Mouse (Mus musculus) testis, adult 2 months (tissue): ENCODE results near the gene Haghl. TPM values are rescaled to one million over a fixed set of nuclear protein-coding genes. Genes with fewer than 3 reads are reported as not detected.
"Not testable (repeated sequence)": the region's sequence is repeated elsewhere in the genome, so short reads cannot be mapped to it uniquely, and the experiment has no call there.

ENCODE experiments used
- H3K27ac ChIP-seq: fragments of 200-500 bp; 2 replicates; pipeline ENCODE4 v1.5.1; 2012; ENCODE audit warnings: low read depth, low read length; ENCODE audit not compliant: control insufficient read depth, insufficient read depth
- H3K27me3 ChIP-seq: fragments of 200-500 bp; 2 replicates; pipeline ENCODE4 v1.6.1; 2012; ENCODE audit warnings: mild to moderate bottlenecking, low read length, moderate library complexity; ENCODE audit not compliant: control insufficient read depth, insufficient read depth
- H3K36me3 ChIP-seq: fragments of 200-500 bp; 2 replicates; pipeline ENCODE4 v1.6.1; 2012; ENCODE audit warnings: mild to moderate bottlenecking, low read length; ENCODE audit not compliant: control insufficient read depth, insufficient read depth
- H3K4me1 ChIP-seq: fragments of 200-500 bp; 2 replicates; pipeline ENCODE4 v1.6.1; 2012; ENCODE audit warnings: low read length; ENCODE audit not compliant: control insufficient read depth, insufficient read depth
- H3K4me3 ChIP-seq: fragments of 200-500 bp; 2 replicates; pipeline ENCODE4 v1.5.1; 2012; ENCODE audit warnings: low read depth, mild to moderate bottlenecking, low read length, moderate library complexity, mixed read lengths; ENCODE audit not compliant: control insufficient read depth
- CTCF ChIP-seq: fragments of 200-500 bp; IDR thresholded peaks from 2 replicates; pipeline ENCODE4 v1.5.1; 2012; ENCODE audit warnings: low read depth, mild to moderate bottlenecking, inconsistent platforms, low read length, moderate library complexity; ENCODE audit not compliant: control insufficient read depth, insufficient read depth, insufficient replicate concordance
- POLR2A ChIP-seq: fragments of 200-500 bp; IDR thresholded peaks from 2 replicates; pipeline ENCODE4 v1.6.1; 2012; ENCODE audit warnings: low read depth, mild to moderate bottlenecking, inconsistent platforms, low read length, moderate library complexity; ENCODE audit not compliant: control insufficient read depth
- polyA plus RNA-seq: library from polyadenylated mRNA; depleted of rRNA; stranded (reverse); fragments of >200 nt; gene quantifications from 2 replicates; pipeline ENCODE4 v1.2.3, GENCODE M21; 2012

The Haghl gene
- polyA plus RNA-seq, 1 experiment: 83.4 TPM

DNA sequence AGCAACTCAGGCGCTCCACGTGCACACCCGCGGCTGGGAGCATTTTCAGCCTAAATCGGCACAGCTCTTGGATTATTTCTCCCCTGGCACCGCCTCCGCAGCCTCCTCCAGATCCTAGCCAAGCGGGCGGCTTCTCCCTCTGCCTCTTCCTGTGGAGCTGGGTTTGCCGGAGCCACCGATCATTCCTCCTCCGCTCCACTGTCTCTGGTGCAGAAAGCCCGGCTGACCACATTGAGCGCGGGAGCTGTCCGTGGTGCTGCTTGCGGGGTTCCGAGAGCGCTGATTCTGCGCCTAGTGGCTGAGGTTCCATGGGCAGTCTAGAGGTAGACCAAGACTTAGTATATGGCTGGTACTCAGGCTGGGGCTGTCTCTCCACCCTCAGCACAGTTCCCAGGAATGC lies 28.0 kb upstream of the Haghl start:
- Histone ChIP-seq H3K36me3 (no peaks in the 10 kb centered on the region), H3K4me3 (no peak overlapping the region), H3K27ac (no peak overlapping the region), H3K4me1 (peaks cover 16% of the 10 kb centered on the region), H3K27me3 (no peaks in the 10 kb centered on the region)
- TF ChIP-seq POLR2A (no peak), CTCF (peak; percentile 56; the same call in 1 of the 2 replicates)

DNA sequence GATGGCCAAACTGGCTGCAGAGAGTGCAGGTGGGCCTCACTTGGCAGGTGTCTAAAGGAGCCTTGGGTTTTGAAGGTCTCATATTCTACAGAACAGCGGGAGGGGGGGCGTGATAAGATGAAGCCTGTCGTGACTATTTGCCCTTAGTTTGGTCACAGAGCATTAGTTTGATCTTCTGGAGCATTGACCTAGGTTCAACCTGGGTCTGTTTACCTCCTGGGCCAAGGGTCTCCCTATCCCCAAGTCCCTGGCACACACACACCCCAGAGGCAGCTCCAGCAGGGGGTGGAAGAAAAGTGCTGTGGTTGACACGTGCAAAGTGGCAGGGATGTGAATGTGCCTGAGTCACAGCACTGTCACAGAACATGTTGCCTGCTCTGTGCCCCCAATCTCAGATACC lies 25.4 kb upstream of the Haghl start:
- Histone ChIP-seq H3K36me3 (no peaks in the 10 kb centered on the region), H3K4me3 (no peak overlapping the region), H3K4me1 (peaks cover 13% of the 10 kb centered on the region), H3K27me3 (no peaks in the 10 kb centered on the region), H3K27ac (no peak overlapping the region)
- TF ChIP-seq POLR2A (no peak), CTCF (no peak)

DNA sequence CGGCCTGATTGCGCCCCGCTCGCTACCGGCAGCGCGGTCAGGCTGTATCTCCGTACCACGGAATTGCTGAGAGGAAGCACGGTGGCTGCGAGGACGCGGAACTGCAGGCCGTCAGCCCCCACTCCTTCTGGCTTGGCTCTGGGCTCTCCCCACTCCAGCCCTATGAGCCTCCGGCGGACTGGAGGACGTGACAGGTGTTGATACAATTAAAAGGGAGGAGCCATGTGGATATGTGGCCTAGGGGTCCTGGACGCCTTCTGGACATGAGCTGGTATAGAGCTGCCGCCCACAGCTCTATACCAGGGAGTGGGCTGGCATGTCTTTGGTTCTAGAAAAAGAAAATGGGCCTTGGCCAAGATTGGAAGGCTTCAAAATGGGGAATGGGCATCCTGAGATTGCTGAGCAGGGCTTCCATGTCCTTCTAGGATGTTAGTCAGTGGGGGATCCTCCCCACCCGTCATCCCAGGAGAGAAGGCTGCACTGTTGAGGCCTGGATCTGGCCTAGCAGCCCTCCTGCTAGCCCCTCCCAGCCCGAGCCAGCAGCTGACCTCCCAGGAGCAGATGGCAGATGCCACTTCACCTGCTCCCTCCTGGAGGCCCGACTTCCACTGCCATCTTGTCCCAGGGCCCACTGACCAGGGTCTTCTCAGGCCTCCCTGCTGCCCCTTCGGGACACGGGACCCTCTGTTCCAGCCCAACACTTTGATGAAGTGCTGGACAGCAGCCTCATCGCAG lies 24.3 kb upstream of the Haghl start:
- H3K36me3 ChIP-seq: no peaks in the 10 kb centered on the region
- H3K4me3 ChIP-seq: peak overlapping the region; percentile 52
- H3K27ac ChIP-seq: no peak overlapping the region
- TF ChIP-seq CTCF (no peak), POLR2A (no peak)
- H3K4me1 ChIP-seq: peaks cover 13% of the 10 kb centered on the region
- no peaks in the 10 kb centered on the region for H3K27me3 ChIP-seq

GRCm38 (mm10) chr17:25808789-25809605 lies 23.5 kb upstream of the Haghl start, which contains the start of gene Fbxl16:
Fbxl16 (plus strand) TSS chr17:25809085.
- no peaks in the 10 kb centered on the region for H3K27me3 ChIP-seq
- no peaks in the 10 kb centered on the region for H3K36me3 ChIP-seq
- peaks cover 13% of the 10 kb centered on the region for H3K4me1 ChIP-seq
- H3K27ac ChIP-seq: no peak within 1 kb of the TSS
- TF ChIP-seq CTCF (no peak), POLR2A (no peak)
- H3K4me3 ChIP-seq: peak within 1 kb of the TSS; percentile 52

DNA sequence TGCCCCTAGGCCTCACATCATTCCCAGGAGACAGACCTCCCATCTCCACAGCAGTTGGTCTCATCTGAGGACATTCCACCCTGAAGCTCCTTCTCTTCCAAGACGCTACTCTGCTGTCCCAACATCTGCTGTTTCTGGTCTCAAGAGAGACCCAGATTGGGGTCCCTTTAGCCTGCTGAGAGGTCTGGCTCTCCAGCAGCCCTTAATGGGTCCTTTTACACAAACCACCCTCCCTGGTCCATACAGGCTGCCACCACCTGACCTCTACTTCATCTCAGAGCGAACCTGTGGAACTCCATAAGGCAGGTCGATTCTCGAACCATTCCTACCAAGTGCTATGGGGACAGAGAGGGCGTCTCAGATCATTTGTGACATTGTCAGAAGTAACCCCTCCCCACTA lies 22.6 kb upstream of the Haghl start:
- peaks cover 9% of the 10 kb centered on the region for H3K4me1 ChIP-seq
- H3K27ac ChIP-seq: no peak overlapping the region
- no peaks in the 10 kb centered on the region for H3K27me3 ChIP-seq
- H3K4me3 ChIP-seq: peak overlapping the region; percentile 52
- no peaks in the 10 kb centered on the region for H3K36me3 ChIP-seq
- TF ChIP-seq POLR2A: no peak
- TF ChIP-seq CTCF: no peak

- not testable (repeated sequence) for H3K36me3 ChIP-seq, H3K4me1 ChIP-seq, H3K4me3 ChIP-seq, H3K27me3 ChIP-seq, H3K27ac ChIP-seq
These were observed 22.0 kb upstream of the Haghl start for GRCm38 (mm10) chr17:25807452-25807851.

GRCm38 (mm10) chr17:25806507-25806906 lies 21.0 kb upstream of the Haghl start:
- no peak overlapping the region for H3K4me3 ChIP-seq
- no peak overlapping the region for H3K27ac ChIP-seq
- H3K4me1 ChIP-seq: peaks cover 9% of the 10 kb centered on the region
- H3K36me3 ChIP-seq: no peaks in the 10 kb centered on the region
- H3K27me3 ChIP-seq: no peaks in the 10 kb centered on the region
- TF ChIP-seq CTCF (no peak), POLR2A (no peak)
